Mouse (Mus musculus): ENCODE measurements around the gene Sec22c. TPM values are rescaled to one million over a fixed set of nuclear protein-coding genes. Genes with fewer than 3 reads are reported as not detected.

Sec22c gene
- polyA plus RNA-seq, 1 experiment from 2014 or later, result 19.8 TPM

GRCm38 (mm10) chr9:121666957-121667630 is 38.2 kb downstream of the Sec22c start:
- Histone ChIP-seq H3K9me3 (ENCODE audit: control insufficient read depth, low read length) (no peaks in the 10 kb centered on the region), H3K4me1 (ENCODE audit: control insufficient read depth, insufficient read depth, low read length) (no peaks in the 10 kb centered on the region), H3K27ac (ENCODE audit: low read depth, low read length) (no peak overlapping the region), H3K4me3 (ENCODE audit: low read depth, low read length) (no peak overlapping the region), H3K27me3 (ENCODE audit: control insufficient read depth, insufficient read depth, low read length) (0 out of 2 replicates have a peak, but pooled peaks cover 3% of the 10 kb centered on the region), H3K36me3 (ENCODE audit: control insufficient read depth, insufficient read depth, low read length) (no peaks in the 10 kb centered on the region), H3K9ac (replicated peaks; ENCODE audit: low read depth, low read length) (no peak overlapping the region), H3K4me2 (ENCODE audit: low read depth, low read length) (no peak overlapping the region)
- 61% methylated on average over 16 of the region's 16 CpGs for WGBS
- no peak; the same call in 1 of the 2 replicates for ATAC-seq (ENCODE audit: low read depth)

- no peaks in the 10 kb centered on the region for H3K4me1 ChIP-seq (ENCODE audit: control insufficient read depth, insufficient read depth, low read length)
- 84% methylated on average over 5 of the region's 5 CpGs for WGBS
- no peak for ATAC-seq (ENCODE audit: low read depth)
Measured at GRCm38 (mm10) chr9:121664104-121664503, 41.2 kb downstream of the Sec22c start.

GRCm38 (mm10) chr9:121663467-121663866 is 41.8 kb downstream of the Sec22c start:
- H3K4me1 ChIP-seq (ENCODE audit: control insufficient read depth, insufficient read depth, low read length), result no peaks in the 10 kb centered on the region
- H3K9me3 ChIP-seq (ENCODE audit: control insufficient read depth, low read length), result no peaks in the 10 kb centered on the region
- H3K27me3 ChIP-seq (ENCODE audit: control insufficient read depth, insufficient read depth, low read length), result no peaks in the 10 kb centered on the region
- no peak overlapping the region for H3K27ac ChIP-seq (ENCODE audit: low read depth, low read length)
- no peaks in the 10 kb centered on the region for H3K36me3 ChIP-seq (ENCODE audit: control insufficient read depth, insufficient read depth, low read length)
- 83% methylated on average over 6 of the region's 6 CpGs for WGBS
- H3K4me3 ChIP-seq (ENCODE audit: low read depth, low read length), result no peak overlapping the region
- no peak overlapping the region for H3K4me2 ChIP-seq (ENCODE audit: low read depth, low read length)
- ATAC-seq (ENCODE audit: low read depth), result no peak
- no peak overlapping the region for H3K9ac ChIP-seq (replicated peaks; ENCODE audit: low read depth, low read length)

More at GRCm38 (mm10) chr9:121664104-121664503, 41.2 kb downstream of the Sec22c start:
- no peaks in the 10 kb centered on the region for H3K36me3 ChIP-seq (ENCODE audit: control insufficient read depth, insufficient read depth, low read length)
- H3K27me3 ChIP-seq (ENCODE audit: control insufficient read depth, insufficient read depth, low read length), result no peaks in the 10 kb centered on the region
- no peaks in the 10 kb centered on the region for H3K9me3 ChIP-seq (ENCODE audit: control insufficient read depth, low read length)
- H3K27ac ChIP-seq (ENCODE audit: low read depth, low read length), result no peak overlapping the region
- no peak overlapping the region for H3K9ac ChIP-seq (replicated peaks; ENCODE audit: low read depth, low read length)
- no peak overlapping the region for H3K4me2 ChIP-seq (ENCODE audit: low read depth, low read length)
- H3K4me3 ChIP-seq (ENCODE audit: low read depth, low read length), result no peak overlapping the region

GRCm38 (mm10) chr9:121659791-121660190 is 45.5 kb downstream of the Sec22c start:
- H3K36me3 ChIP-seq (ENCODE audit: control insufficient read depth, insufficient read depth, low read length), result no peaks in the 10 kb centered on the region
- ATAC-seq (ENCODE audit: low read depth), result no peak
- no peaks in the 10 kb centered on the region for H3K27me3 ChIP-seq (ENCODE audit: control insufficient read depth, insufficient read depth, low read length)
- 88% methylated on average over 7 of the region's 7 CpGs for WGBS
- H3K4me1 ChIP-seq (ENCODE audit: control insufficient read depth, insufficient read depth, low read length), result 0 out of 2 replicates have a peak, but pooled peaks cover 3% of the 10 kb centered on the region
- H3K9me3 ChIP-seq (ENCODE audit: control insufficient read depth, low read length), result no peaks in the 10 kb centered on the region
- H3K9ac ChIP-seq (replicated peaks; ENCODE audit: low read depth, low read length), result no peak overlapping the region
- H3K27ac ChIP-seq (ENCODE audit: low read depth, low read length), result no peak overlapping the region
- no peak overlapping the region for H3K4me2 ChIP-seq (ENCODE audit: low read depth, low read length)
- no peak overlapping the region for H3K4me3 ChIP-seq (ENCODE audit: low read depth, low read length)

- 90% methylated on average over 7 of the region's 7 CpGs for WGBS
- no peaks in the 10 kb centered on the region for H3K36me3 ChIP-seq (ENCODE audit: control insufficient read depth, insufficient read depth, low read length)
- no peak overlapping the region for H3K4me2 ChIP-seq (ENCODE audit: low read depth, low read length)
- H3K4me3 ChIP-seq (ENCODE audit: low read depth, low read length), result no peak overlapping the region
- H3K9ac ChIP-seq (replicated peaks; ENCODE audit: low read depth, low read length), result no peak overlapping the region
- no peak overlapping the region for H3K27ac ChIP-seq (ENCODE audit: low read depth, low read length)
- 0 out of 2 replicates have a peak, but pooled peaks cover 3% of the 10 kb centered on the region for H3K4me1 ChIP-seq (ENCODE audit: control insufficient read depth, insufficient read depth, low read length)
- ATAC-seq (ENCODE audit: low read depth), result no peak
- no peaks in the 10 kb centered on the region for H3K9me3 ChIP-seq (ENCODE audit: control insufficient read depth, low read length)
- H3K27me3 ChIP-seq (ENCODE audit: control insufficient read depth, insufficient read depth, low read length), result no peaks in the 10 kb centered on the region
Measured at GRCm38 (mm10) chr9:121658248-121658647, 47.0 kb downstream of the Sec22c start.

- Histone ChIP-seq H3K36me3 (ENCODE audit: control insufficient read depth, insufficient read depth, low read length) (no peaks in the 10 kb centered on the region), H3K4me2 (ENCODE audit: low read depth, low read length) (no peak overlapping the region), H3K9ac (replicated peaks; ENCODE audit: low read depth, low read length) (no peak overlapping the region), H3K27me3 (ENCODE audit: control insufficient read depth, insufficient read depth, low read length) (no peaks in the 10 kb centered on the region), H3K4me1 (ENCODE audit: control insufficient read depth, insufficient read depth, low read length) (0 out of 2 replicates have a peak, but pooled peaks cover 3% of the 10 kb centered on the region), H3K27ac (ENCODE audit: low read depth, low read length) (no peak overlapping the region), H3K9me3 (ENCODE audit: control insufficient read depth, low read length) (no peaks in the 10 kb centered on the region), H3K4me3 (ENCODE audit: low read depth, low read length) (no peak overlapping the region)
- 37% methylated on average over 13 of the region's 13 CpGs for WGBS
- 0 out of 2 replicates have a peak, but pooled peaks have one; percentile 21 for ATAC-seq (ENCODE audit: low read depth)
Measured at GRCm38 (mm10) chr9:121657143-121657542, 48.1 kb downstream of the Sec22c start.

GRCm38 (mm10) chr9:121656322-121656721 is 49.0 kb downstream of the Sec22c start:
- 0 out of 2 replicates have a peak, but pooled peaks cover 3% of the 10 kb centered on the region for H3K4me1 ChIP-seq (ENCODE audit: control insufficient read depth, insufficient read depth, low read length)
- no peak overlapping the region for H3K4me2 ChIP-seq (ENCODE audit: low read depth, low read length)
- H3K9ac ChIP-seq (replicated peaks; ENCODE audit: low read depth, low read length), result no peak overlapping the region
- H3K27ac ChIP-seq (ENCODE audit: low read depth, low read length), result peak overlapping the region; percentile 34; the same call in 1 of the 2 replicates
- H3K36me3 ChIP-seq (ENCODE audit: control insufficient read depth, insufficient read depth, low read length), result no peaks in the 10 kb centered on the region
- no peak for ATAC-seq (ENCODE audit: low read depth)
- 74% methylated on average over 5 of the region's 5 CpGs for WGBS
- no peaks in the 10 kb centered on the region for H3K9me3 ChIP-seq (ENCODE audit: control insufficient read depth, low read length)
- no peak overlapping the region for H3K4me3 ChIP-seq (ENCODE audit: low read depth, low read length)
- no peaks in the 10 kb centered on the region for H3K27me3 ChIP-seq (ENCODE audit: control insufficient read depth, insufficient read depth, low read length)

- Histone ChIP-seq H3K27me3 (ENCODE audit: control insufficient read depth, insufficient read depth, low read length) (no peaks in the 10 kb centered on the region), H3K9ac (replicated peaks; ENCODE audit: low read depth, low read length) (no peak overlapping the region), H3K9me3 (ENCODE audit: control insufficient read depth, low read length) (no peaks in the 10 kb centered on the region), H3K4me2 (ENCODE audit: low read depth, low read length) (no peak overlapping the region), H3K27ac (ENCODE audit: low read depth, low read length) (no peak overlapping the region), H3K4me3 (ENCODE audit: low read depth, low read length) (no peak overlapping the region), H3K4me1 (ENCODE audit: control insufficient read depth, insufficient read depth, low read length) (0 out of 2 replicates have a peak, but pooled peaks cover 3% of the 10 kb centered on the region), H3K36me3 (ENCODE audit: control insufficient read depth, insufficient read depth, low read length) (no peaks in the 10 kb centered on the region)
- ATAC-seq (ENCODE audit: low read depth), result no peak
- 91% methylated on average over 10 of the region's 10 CpGs for WGBS
Measured at GRCm38 (mm10) chr9:121653668-121654067, 51.6 kb downstream of the Sec22c start.

GRCm38 (mm10) chr9:121647026-121647425 is 58.3 kb downstream of the Sec22c start:
- peaks cover 7% of the 10 kb centered on the region; the same call in 1 of the 2 replicates for H3K27me3 ChIP-seq (ENCODE audit: control insufficient read depth, insufficient read depth, low read length)
- H3K36me3 ChIP-seq (ENCODE audit: control insufficient read depth, insufficient read depth, low read length), result no peaks in the 10 kb centered on the region
- 76% methylated on average over 7 of the region's 7 CpGs for WGBS
- H3K4me3 ChIP-seq (ENCODE audit: low read depth, low read length), result no peak overlapping the region
- no peak for ATAC-seq (ENCODE audit: low read depth)
- no peaks in the 10 kb centered on the region for H3K9me3 ChIP-seq (ENCODE audit: control insufficient read depth, low read length)
- H3K27ac ChIP-seq (ENCODE audit: low read depth, low read length), result no peak overlapping the region
- no peak overlapping the region for H3K4me2 ChIP-seq (ENCODE audit: low read depth, low read length)
- H3K4me1 ChIP-seq (ENCODE audit: control insufficient read depth, insufficient read depth, low read length), result 0 out of 2 replicates have a peak, but pooled peaks cover 6% of the 10 kb centered on the region
- no peak overlapping the region for H3K9ac ChIP-seq (replicated peaks; ENCODE audit: low read depth, low read length)
